Mouse (Mus musculus) cerebellum, adult 2 months (tissue): ENCODE data around the gene Zfp574. TPM values are rescaled to one million over a fixed set of nuclear protein-coding genes. Genes with fewer than 3 reads are reported as not detected.
"Not testable (repeated sequence)": the region's sequence is repeated elsewhere in the genome, so short reads cannot be mapped to it uniquely, and the experiment has no call there.

Source experiments
- DNase-seq, 2 experiments: peaks; one replicate each; pipeline ENCODE4 v3.0.0; 2021
- H3K27ac ChIP-seq: fragments of 200-500 bp; 2 replicates; pipeline ENCODE4 v1.5.1; 2012; ENCODE audit warnings: low read length, control low read depth, inconsistent platforms; ENCODE audit not compliant: insufficient read depth
- H3K27me3 ChIP-seq: fragments of 200-500 bp; 2 replicates; pipeline ENCODE4 v1.6.1; 2012; ENCODE audit warnings: inconsistent platforms, mild to moderate bottlenecking, low read length, moderate library complexity; ENCODE audit not compliant: control insufficient read depth, insufficient read depth
- H3K4me1 ChIP-seq: fragments of 200-500 bp; 2 replicates; pipeline ENCODE4 v1.6.1; 2011; ENCODE audit warnings: low read length; ENCODE audit not compliant: control insufficient read depth, insufficient read depth
- H3K4me3 ChIP-seq: fragments of 200-500 bp; replicated peaks from 2 replicates; pipeline ENCODE3; 2011; ENCODE audit warnings: mild to moderate bottlenecking, low read depth, low read length, control low read depth; ENCODE audit not compliant: insufficient read depth
- CTCF ChIP-seq: fragments of 200-500 bp; IDR thresholded peaks from 2 replicates; pipeline ENCODE4 v1.5.1; 2011; ENCODE audit warnings: low read depth, mild to moderate bottlenecking, control low read depth, low read length, moderate library complexity, borderline replicate concordance; ENCODE audit not compliant: insufficient read depth
- POLR2A ChIP-seq: fragments of 200-500 bp; IDR thresholded peaks from 2 replicates; pipeline ENCODE4 v1.6.1; 2011; ENCODE audit warnings: low read length, control low read depth, borderline replicate concordance; ENCODE audit not compliant: insufficient read depth
- WGBS: fragments of 180-500 bp; shearing (Covaris S2); methylation state at CpG from one replicate; pipeline ENCODE4 v1.1.7; 2018; 5-methylcytosine and 5-hydroxymethylcytosine counted together
- polyA plus RNA-seq: library from polyadenylated mRNA; depleted of rRNA; stranded (reverse); fragments of >200 nt; gene quantifications from 2 replicates; pipeline ENCODE4 v1.2.3, GENCODE M21; 2012

Zfp574 gene
- polyA plus RNA-seq, 1 experiment, result 44.3 TPM

DNA sequence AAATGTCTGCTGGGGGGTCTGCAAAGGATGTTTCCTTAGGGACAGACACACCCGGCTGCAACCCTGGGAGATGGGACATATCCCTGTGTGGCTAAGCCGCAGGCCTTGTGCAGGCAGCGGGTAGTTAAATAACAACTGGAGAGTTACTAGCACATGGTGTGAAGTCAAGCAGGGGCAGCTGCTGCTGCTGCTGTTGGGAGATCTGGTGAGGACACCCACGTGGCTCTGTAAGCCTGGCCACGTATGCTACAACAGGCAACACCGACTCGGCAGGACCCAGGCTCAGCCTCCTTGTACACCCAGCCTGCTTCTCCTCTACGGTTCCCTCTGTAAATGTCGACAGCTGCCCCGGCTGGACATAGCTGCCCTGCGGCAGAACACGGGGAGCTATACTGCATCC is 30.4 kb upstream of the Zfp574 start:
- TF ChIP-seq POLR2A (no peak), CTCF (no peak)
- H3K27ac ChIP-seq, result no peak overlapping the region
- H3K4me3 ChIP-seq, result no peak overlapping the region
- DNase-seq, result no peak
- WGBS, result 87% methylated on average over 12 of the region's 12 CpGs
- H3K27me3 ChIP-seq, result no peaks in the 10 kb centered on the region
- H3K4me1 ChIP-seq, result no peaks in the 10 kb centered on the region

DNA sequence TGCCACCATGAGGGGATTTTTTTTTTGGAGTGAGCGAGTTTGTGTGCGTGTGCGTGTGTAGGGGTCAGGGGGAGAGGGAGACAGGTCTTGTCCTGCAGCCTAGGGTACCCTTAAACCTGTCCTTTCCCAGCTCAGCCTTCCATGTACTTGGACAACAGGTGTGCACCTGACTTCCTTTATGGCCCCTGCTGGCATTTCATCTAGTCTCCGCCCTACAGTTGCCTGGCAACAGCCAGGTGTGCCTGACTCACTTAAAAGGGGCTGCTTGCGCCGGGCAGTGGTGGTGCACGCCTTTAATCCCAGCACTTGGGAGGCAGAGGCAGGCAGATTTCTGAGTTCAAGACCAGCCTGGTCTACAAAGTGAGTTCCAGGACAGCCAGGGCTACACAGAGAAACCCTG is 27.8 kb upstream of the Zfp574 start:
- H3K27me3 ChIP-seq, H3K27ac ChIP-seq, DNase-seq, H3K4me3 ChIP-seq, H3K4me1 ChIP-seq: not testable (repeated sequence)
- 93% methylated on average over 7 of the region's 7 CpGs for WGBS

DNA sequence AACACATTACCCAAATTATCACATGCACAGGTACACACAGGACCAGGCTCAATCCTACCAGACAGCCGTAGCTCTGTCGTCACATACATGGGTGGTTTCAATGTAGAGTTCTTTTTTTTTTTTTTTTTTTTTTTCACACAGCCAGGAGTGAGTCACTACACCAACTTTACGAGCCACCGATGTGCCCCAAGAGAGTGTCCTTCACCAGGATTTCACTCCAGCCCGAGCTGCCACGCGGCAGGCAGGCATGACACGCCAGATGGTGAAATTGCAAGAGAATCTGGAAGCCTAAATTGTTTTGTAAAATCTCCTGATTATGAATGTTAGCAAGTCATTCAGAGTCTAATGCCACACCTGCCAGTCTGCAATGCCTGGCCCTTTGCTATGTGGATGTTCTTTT is 25.0 kb upstream of the Zfp574 start:
- peak in 1 of 2 experiments; percentile 67 for DNase-seq
- WGBS, result 26% methylated on average over 8 of the region's 8 CpGs
- no peaks in the 10 kb centered on the region for H3K27me3 ChIP-seq
- TF ChIP-seq CTCF (no peak), POLR2A (no peak)
- no peak overlapping the region for H3K27ac ChIP-seq
- no peak overlapping the region for H3K4me3 ChIP-seq
- peaks cover 8% of the 10 kb centered on the region; the same call in 1 of the 2 replicates for H3K4me1 ChIP-seq

DNA sequence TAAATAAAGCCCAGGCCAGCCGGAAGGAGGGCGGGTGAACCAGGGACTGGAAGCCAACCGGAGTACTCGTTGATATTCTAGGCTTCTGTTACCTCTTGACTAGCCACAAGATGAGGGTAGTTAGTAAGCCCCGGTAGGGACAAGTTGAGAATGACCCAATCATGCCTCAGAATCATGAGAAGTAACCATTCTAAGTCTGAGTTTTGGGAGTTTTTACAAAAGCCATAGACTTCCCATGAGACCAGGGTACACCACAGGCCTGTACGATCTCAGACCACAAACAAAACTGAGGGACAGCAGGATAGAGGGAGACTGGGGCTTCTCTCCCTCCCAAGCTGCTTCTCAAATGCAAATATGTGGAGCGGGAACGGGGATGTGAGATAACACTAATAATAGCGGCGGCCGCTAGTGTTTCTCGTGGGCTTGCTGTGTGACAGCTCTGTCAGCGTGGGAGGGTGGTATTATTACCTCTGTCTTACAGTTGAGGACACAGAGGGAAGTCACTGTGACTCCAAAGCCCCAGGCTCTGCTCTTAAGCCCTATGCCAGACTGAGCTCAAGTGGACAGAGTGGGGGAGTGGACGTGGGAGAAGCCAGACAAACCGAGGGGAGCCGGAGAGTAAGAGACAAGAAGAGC is 23.0 kb upstream of the Zfp574 start:
- TF ChIP-seq CTCF (no peak), POLR2A (no peak)
- WGBS, result 62% methylated on average over 16 of the region's 16 CpGs
- Histone ChIP-seq H3K4me3 (no peak overlapping the region), H3K27me3 (no peaks in the 10 kb centered on the region), H3K4me1 (peaks cover 8% of the 10 kb centered on the region; the same call in 1 of the 2 replicates), H3K27ac (no peak overlapping the region)
- DNase-seq, result no peak

DNA sequence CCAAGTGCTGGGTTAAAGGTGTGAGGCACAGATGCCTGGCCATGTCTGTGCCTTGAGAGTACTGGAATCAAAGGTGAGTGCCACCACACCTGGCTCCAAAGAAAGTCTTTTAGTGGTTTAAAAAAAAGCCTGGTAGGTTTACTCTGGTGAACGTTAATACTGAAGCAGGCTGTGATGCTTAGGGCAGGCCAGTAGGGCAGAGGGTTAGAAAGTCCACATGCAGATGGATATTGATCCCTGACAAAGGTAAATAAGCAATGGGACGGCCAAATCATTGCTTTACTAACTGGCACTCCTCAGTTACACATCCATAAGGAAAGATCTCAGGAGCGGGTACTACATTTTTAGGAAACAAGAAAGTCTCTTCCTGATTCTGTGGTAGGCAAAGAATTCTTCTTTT is 19.8 kb upstream of the Zfp574 start:
- no peak overlapping the region for H3K27ac ChIP-seq
- no peak for DNase-seq
- WGBS, result 96% methylated on average over 3 of the region's 3 CpGs
- H3K4me3 ChIP-seq, result no peak overlapping the region
- TF ChIP-seq CTCF (no peak), POLR2A (no peak)
- H3K27me3 ChIP-seq, result no peaks in the 10 kb centered on the region
- peaks cover 19% of the 10 kb centered on the region for H3K4me1 ChIP-seq

DNA sequence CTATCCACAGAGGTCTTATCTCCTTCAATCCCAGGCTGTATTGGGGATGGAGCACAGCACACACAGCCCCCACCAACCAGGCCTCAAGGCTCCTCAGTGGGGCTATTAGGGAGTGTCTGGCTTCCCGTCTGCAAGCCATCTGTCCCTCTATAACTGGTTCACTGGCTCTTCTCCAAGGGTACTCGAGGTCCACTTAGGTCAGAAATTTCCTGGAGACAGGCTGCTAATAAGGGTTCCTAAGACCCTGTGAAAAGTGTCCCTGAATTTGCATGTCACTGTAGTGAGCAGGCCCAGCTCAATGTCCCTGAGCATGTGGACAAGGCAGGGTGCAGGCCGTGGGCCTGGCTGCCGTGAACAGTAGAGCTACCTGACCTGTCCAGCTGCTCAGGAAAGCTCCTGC is 15.4 kb upstream of the Zfp574 start:
- Histone ChIP-seq H3K27ac (no peak overlapping the region), H3K4me3 (no peak overlapping the region), H3K4me1 (peaks cover 20% of the 10 kb centered on the region), H3K27me3 (no peaks in the 10 kb centered on the region)
- peak in 1 of 2 experiments; percentile 68 for DNase-seq
- 8% methylated on average over 4 of the region's 4 CpGs for WGBS
- no peak for TF ChIP-seq POLR2A
- TF ChIP-seq CTCF, result no peak

DNA sequence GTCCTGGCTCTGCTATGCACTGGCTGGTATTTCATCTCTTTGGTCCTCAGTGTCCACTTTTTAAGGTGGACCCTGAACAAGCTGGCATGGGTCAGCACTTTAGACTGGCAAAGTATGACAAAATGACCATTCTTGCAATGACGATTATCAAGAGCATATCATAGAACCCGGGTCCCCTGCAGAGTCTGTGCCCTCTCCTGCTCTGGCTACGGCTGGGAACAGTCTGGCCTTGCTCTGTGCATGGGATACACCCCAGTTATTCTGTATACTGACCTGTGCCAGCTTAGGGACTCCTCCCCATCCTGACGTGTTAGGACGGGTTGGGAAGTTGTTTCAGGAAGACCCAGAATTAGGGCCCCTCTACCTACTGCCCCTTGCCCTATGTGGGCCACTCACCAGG is 14.5 kb upstream of the Zfp574 start:
- WGBS, result 90% methylated on average over 5 of the region's 5 CpGs
- Histone ChIP-seq H3K4me3 (no peak overlapping the region), H3K27ac (no peak overlapping the region), H3K27me3 (no peaks in the 10 kb centered on the region), H3K4me1 (peaks cover 20% of the 10 kb centered on the region)
- no peak for TF ChIP-seq POLR2A
- TF ChIP-seq CTCF, result no peak
- no peak for DNase-seq

DNA sequence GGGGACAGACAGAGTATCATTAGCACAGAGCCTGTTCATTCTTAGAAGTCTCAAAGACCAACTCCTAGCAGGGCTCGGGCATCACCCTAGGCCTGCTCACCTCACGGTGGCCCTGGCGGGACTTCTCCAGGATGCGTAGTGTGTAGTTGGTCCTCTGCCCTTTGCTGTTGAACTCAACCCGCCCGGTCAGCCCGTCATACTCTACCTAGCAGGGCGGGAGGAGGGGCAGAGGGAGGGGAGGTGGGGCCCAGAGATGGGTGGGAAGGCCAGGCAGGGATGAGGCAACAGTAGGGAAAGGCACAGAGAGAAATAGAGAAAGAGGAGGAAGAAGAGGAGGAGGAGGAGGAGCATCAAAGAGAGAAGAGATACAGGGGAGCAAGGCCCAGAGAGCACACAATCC is 14.0 kb upstream of the Zfp574 start:
- H3K27ac ChIP-seq, result no peak overlapping the region
- DNase-seq, result no peak
- no peak overlapping the region for H3K4me3 ChIP-seq
- H3K4me1 ChIP-seq, result peaks cover 20% of the 10 kb centered on the region
- 88% methylated on average over 8 of the region's 8 CpGs for WGBS
- TF ChIP-seq POLR2A (no peak), CTCF (no peak)
- H3K27me3 ChIP-seq, result no peaks in the 10 kb centered on the region
